Mouse (Mus musculus) ES-Bruce4 (cell line): ENCODE results near the gene Dmrtc1b. TPM values are rescaled to one million over a fixed set of nuclear protein-coding genes. Genes with fewer than 3 reads are reported as not detected.
"Not testable (repeated sequence)": the region's sequence is repeated elsewhere in the genome, so short reads cannot be mapped to it uniquely, and the experiment has no call there.

Experiments
- H3K27ac ChIP-seq: 2 replicates; pipeline ENCODE4 v1.5.1; 2012; ENCODE audit warnings: low read length, inconsistent platforms; ENCODE audit not compliant: insufficient read depth
- H3K27me3 ChIP-seq: 2 replicates; pipeline ENCODE4 v1.6.1; 2012; ENCODE audit warnings: mild to moderate bottlenecking, low read length, inconsistent platforms; ENCODE audit not compliant: control insufficient read depth, poor library complexity, insufficient read depth, severe bottlenecking
- H3K36me3 ChIP-seq: 2 replicates; pipeline ENCODE4 v1.6.1; 2012; ENCODE audit warnings: inconsistent platforms, mild to moderate bottlenecking, low read length, moderate library complexity; ENCODE audit not compliant: control insufficient read depth, poor library complexity, insufficient read depth, severe bottlenecking
- H3K4me1 ChIP-seq: one replicate; pipeline ENCODE4 v1.8.1; 2011; ENCODE audit warnings: low read length; ENCODE audit not compliant: control insufficient read depth, insufficient read depth
- H3K4me3 ChIP-seq: 2 replicates; pipeline ENCODE4 v1.5.1; 2011; ENCODE audit warnings: low read depth, mild to moderate bottlenecking, low read length
- H3K9ac ChIP-seq: 2 replicates; pipeline ENCODE4 v1.6.1; 2012; ENCODE audit warnings: low read depth, mild to moderate bottlenecking, inconsistent platforms; ENCODE audit not compliant: poor library complexity, severe bottlenecking
- H3K9me3 ChIP-seq: replicated peaks from 2 replicates; pipeline ENCODE4 v1.6.1; 2012; ENCODE audit warnings: mild to moderate bottlenecking, low read length, inconsistent platforms; ENCODE audit not compliant: control insufficient read depth, poor library complexity, insufficient read depth, severe bottlenecking
- CTCF ChIP-seq: IDR thresholded peaks from one replicate; pipeline ENCODE4 v1.8.1; 2011; ENCODE audit warnings: low read depth, low read length
- EP300 ChIP-seq: IDR thresholded peaks from 2 replicates; pipeline ENCODE4 v1.6.1; 2011; ENCODE audit warnings: low read depth, low read length; ENCODE audit not compliant: insufficient read depth
- POLR2A ChIP-seq: IDR thresholded peaks from one replicate; pipeline ENCODE4 v1.8.1; 2011; ENCODE audit warnings: low read length; ENCODE audit not compliant: insufficient read depth
- polyA plus RNA-seq: library from polyadenylated mRNA; stranded (reverse); fragments of >200 nt; gene quantifications from 2 replicates; pipeline ENCODE4 v1.2.4, GENCODE M21; 2011; ENCODE audit warnings: low read depth; ENCODE audit not compliant: missing spikeins, insufficient read depth, insufficient read length

Dmrtc1b gene
- not detected in 2 replicates for polyA plus RNA-seq

- H3K27me3 ChIP-seq, result not testable (repeated sequence)
Measured at GRCm38 (mm10) chrX:102707535-102707934, at the start of gene Dmrtc1b, which contains the start of gene Gm9112. Gene Dmrtc1b (plus strand): TSS chrX:102707865. Gene Gm9112 (minus strand): TSS chrX:102707635.

GRCm38 (mm10) chrX:102660712-102661111, 47.0 kb upstream of the Dmrtc1b start:
- Histone ChIP-seq H3K27ac (no peak overlapping the region), H3K9me3 (no peaks in the 10 kb centered on the region), H3K27me3 (no peaks in the 10 kb centered on the region), H3K4me1 (no peaks in the 10 kb centered on the region), H3K36me3 (no peaks in the 10 kb centered on the region), H3K9ac (no peak overlapping the region), H3K4me3 (no peak overlapping the region)
- no peak for TF ChIP-seq POLR2A
- TF ChIP-seq CTCF, result no peak
- TF ChIP-seq EP300, result no peak

More at GRCm38 (mm10) chrX:102707535-102707934, at the start of gene Dmrtc1b, which contains the start of gene Gm9112:
- not testable (repeated sequence) for H3K27ac ChIP-seq, H3K4me1 ChIP-seq, H3K9me3 ChIP-seq, H3K9ac ChIP-seq, H3K4me3 ChIP-seq, H3K36me3 ChIP-seq

GRCm38 (mm10) chrX:102666641-102667040, 41.0 kb upstream of the Dmrtc1b start:
- no peak for TF ChIP-seq EP300
- Histone ChIP-seq H3K36me3 (no peaks in the 10 kb centered on the region), H3K9me3 (no peaks in the 10 kb centered on the region), H3K4me1 (no peaks in the 10 kb centered on the region), H3K4me3 (no peak overlapping the region), H3K9ac (no peak overlapping the region), H3K27me3 (no peaks in the 10 kb centered on the region), H3K27ac (no peak overlapping the region)

- not testable (repeated sequence) for H3K4me1 ChIP-seq, H3K27ac ChIP-seq, H3K9me3 ChIP-seq, H3K27me3 ChIP-seq, H3K4me3 ChIP-seq, H3K9ac ChIP-seq, H3K36me3 ChIP-seq
- peak; percentile 40; the same call in 1 of the 2 replicates for TF ChIP-seq EP300
Measured at GRCm38 (mm10) chrX:102684706-102685105, 23.0 kb upstream of the Dmrtc1b start.

- H3K27ac ChIP-seq, H3K4me3 ChIP-seq, H3K9ac ChIP-seq, H3K36me3 ChIP-seq, H3K9me3 ChIP-seq, H3K4me1 ChIP-seq, H3K27me3 ChIP-seq: not testable (repeated sequence)
Measured at GRCm38 (mm10) chrX:102686872-102687271, 20.8 kb upstream of the Dmrtc1b start, which contains the start of gene Gm3880. Gene Gm3880 (minus strand): TSS chrX:102686972.

- not testable (repeated sequence) for H3K27ac ChIP-seq, H3K4me1 ChIP-seq, H3K9ac ChIP-seq, H3K4me3 ChIP-seq, H3K27me3 ChIP-seq, H3K9me3 ChIP-seq, H3K36me3 ChIP-seq
- peak; percentile 19 for TF ChIP-seq CTCF
Measured at GRCm38 (mm10) chrX:102689252-102689651, 18.4 kb upstream of the Dmrtc1b start.

GRCm38 (mm10) chrX:102700636-102701035, 7.0 kb upstream of the Dmrtc1b start:
- H3K9me3 ChIP-seq, H3K27me3 ChIP-seq, H3K27ac ChIP-seq, H3K36me3 ChIP-seq, H3K9ac ChIP-seq, H3K4me3 ChIP-seq, H3K4me1 ChIP-seq: not testable (repeated sequence)

GRCm38 (mm10) chrX:102724226-102724625, 16.6 kb downstream of the Dmrtc1b start:
- not testable (repeated sequence) for H3K4me3 ChIP-seq, H3K9me3 ChIP-seq, H3K36me3 ChIP-seq, H3K9ac ChIP-seq, H3K27me3 ChIP-seq, H3K4me1 ChIP-seq, H3K27ac ChIP-seq
